Mouse (Mus musculus) fibroblast of lung, adult 2 months (primary cell): ENCODE results near the gene Ear1.
"Not testable (repeated sequence)": the region's sequence is repeated elsewhere in the genome, so short reads cannot be mapped to it uniquely, and the experiment has no call there.

Source experiments
- DNase-seq: peaks from one replicate; pipeline ENCODE4 v3.0.0-alpha.2; 2011; ENCODE audit warnings: low read depth

Ear1 gene

GRCm38 (mm10) chr14:43796069-43796904 is 79.0 kb downstream of the Ear1 start:
- DNase-seq, result no peak

GRCm38 (mm10) chr14:43793811-43794210 is 81.5 kb downstream of the Ear1 start:
- not testable (repeated sequence) for DNase-seq

GRCm38 (mm10) chr14:43784645-43785044 is 90.7 kb downstream of the Ear1 start, which contains the start of gene Gm8180:
TSS of gene Gm8180 (minus strand) at chr14:43784745.
- DNase-seq, result not testable (repeated sequence)
